ENCODE assay signal across 30 mouse cellular contexts in genomic region chr3:83007557-83007956, GRCm38 (mm10). TPM values are rescaled to one million over a fixed set of nuclear protein-coding genes. Genes with fewer than 3 reads are reported as not detected.
A peak's percentile ranks its signal among the peaks of the same experiment; 100 is the strongest.
DNase-seq lines count a peak whose midpoint lies in the region; ATAC-seq lines count a peak whose summit lies in the region.
"Had no signal": no experiment of that assay in that cellular context is flagged by ENCODE, and none has a peak within 500 bp of the region (broad histone marks: within the 10 kb centered on the region; RNA-seq: fewer than 3 reads in every experiment).

Fgg (plus strand) TSS chr3:83007724.

- WGBS in heart, embryonic 10.5 days, result 50% methylated on average over 7 of the region's 7 CpGs
- WGBS in liver, embryonic 12.5 days (ENCODE audit: insufficient replicate concordance), result 30% methylated on average over 7 of the region's 7 CpGs
- WGBS in stomach, embryonic 15.5 days, result 50% methylated on average over 7 of the region's 7 CpGs

- H3K4me1 ChIP-seq in heart, embryonic 10.5 days, result no peaks in the 10 kb centered on the region
- no peaks in the 10 kb centered on the region for H3K4me1 ChIP-seq in liver, embryonic 12.5 days
- no peaks in the 10 kb centered on the region for H3K4me1 ChIP-seq in stomach, embryonic 15.5 days
- H3K4me1 ChIP-seq: embryonic facial prominence, embryonic 12.5 days; heart, embryonic 13.5 days; limb, embryonic 13.5 days; lung, embryonic 15.5 days; neural tube, embryonic 15.5 days had no signal

- no peaks in the 10 kb centered on the region for H3K36me3 ChIP-seq in heart, embryonic 10.5 days
- peaks cover 4% of the 10 kb centered on the region; the same call in 1 of the 2 replicates for H3K36me3 ChIP-seq in liver, embryonic 12.5 days
- H3K36me3 ChIP-seq in stomach, embryonic 15.5 days, result no peaks in the 10 kb centered on the region
- H3K36me3 ChIP-seq: embryonic facial prominence, embryonic 12.5 days; heart, embryonic 13.5 days; limb, embryonic 13.5 days; lung, embryonic 15.5 days; neural tube, embryonic 15.5 days had no signal

- peak within 1 kb of the TSS; percentile 42 for H3K4me2 ChIP-seq in liver, embryonic 12.5 days
- no peak within 1 kb of the TSS for H3K4me2 ChIP-seq in stomach, embryonic 15.5 days
- H3K4me2 ChIP-seq: embryonic facial prominence, embryonic 12.5 days; heart, embryonic 13.5 days; hindbrain, embryonic 14.5 days; limb, embryonic 13.5 days; lung, embryonic 15.5 days; neural tube, embryonic 15.5 days had no signal

- intact Hi-C loops in heart, postnatal 10 days (cut with DNase I), result no loop called here

- no peaks in the 10 kb centered on the region for H3K9me3 ChIP-seq in heart, embryonic 10.5 days
- no peaks in the 10 kb centered on the region for H3K9me3 ChIP-seq in liver, embryonic 12.5 days (replicated peaks)
- H3K9me3 ChIP-seq in stomach, embryonic 15.5 days, result no peaks in the 10 kb centered on the region
- H3K9me3 ChIP-seq: embryonic facial prominence, embryonic 12.5 days; heart, embryonic 13.5 days; limb, embryonic 13.5 days; lung, embryonic 15.5 days; neural tube, embryonic 15.5 days had no signal

- H3K4me3 ChIP-seq in heart, embryonic 10.5 days, result no peak within 1 kb of the TSS
- H3K4me3 ChIP-seq in liver, embryonic 12.5 days, result peak within 1 kb of the TSS; percentile 13
- H3K4me3 ChIP-seq in stomach, embryonic 15.5 days (replicated peaks), result no peak within 1 kb of the TSS
- H3K4me3 ChIP-seq: embryonic facial prominence, embryonic 12.5 days; heart, embryonic 13.5 days; layer of hippocampus, adult 2 months; limb, embryonic 13.5 days; lung, embryonic 15.5 days; neural tube, embryonic 15.5 days had no signal

- H3K27ac ChIP-seq in heart, embryonic 10.5 days, result no peak within 1 kb of the TSS
- H3K27ac ChIP-seq in liver, embryonic 12.5 days, result 0 out of 2 replicates have a peak within 1 kb of the TSS, but pooled peaks have one; percentile 42
- no peak within 1 kb of the TSS for H3K27ac ChIP-seq in stomach, embryonic 15.5 days
- H3K27ac ChIP-seq: embryonic facial prominence, embryonic 12.5 days; heart, embryonic 13.5 days; hindbrain, embryonic 14.5 days; layer of hippocampus, adult 2 months; limb, embryonic 13.5 days; lung, embryonic 15.5 days; neural tube, embryonic 15.5 days had no signal

- ATAC-seq in liver, embryonic 12.5 days, result peak; percentile 73
- ATAC-seq in stomach, embryonic 15.5 days (ENCODE audit: insufficient read depth, low FRiP score, low read depth), result peak; percentile 70; the same call in 1 of the 2 replicates
- no peak for ATAC-seq in megakaryocyte, adult 5-6 weeks (ENCODE audit: poor library complexity, severe bottlenecking)
- no peak for ATAC-seq in monocyte, adult 5-6 weeks (replicated peaks; ENCODE audit: insufficient number of reproducible peaks, low FRiP score, low TSS enrichment, poor library complexity, severe bottlenecking)
- ATAC-seq: forebrain, embryonic 14.5 days; inflammation-experienced regulatory T-cells, adult 6 months had no signal

- no peaks in the 10 kb centered on the region; the same call in 1 of the 2 replicates for H3K27me3 ChIP-seq in heart, embryonic 10.5 days (ENCODE audit: insufficient read depth, poor library complexity, severe bottlenecking)
- no peaks in the 10 kb centered on the region for H3K27me3 ChIP-seq in liver, embryonic 12.5 days (replicated peaks)
- H3K27me3 ChIP-seq in stomach, embryonic 15.5 days (replicated peaks), result no peaks in the 10 kb centered on the region
- H3K27me3 ChIP-seq: embryonic facial prominence, embryonic 12.5 days; heart, embryonic 13.5 days; limb, embryonic 13.5 days; lung, embryonic 15.5 days; neural tube, embryonic 15.5 days had no signal

- DNase-seq in heart, embryonic 10.5 days (ENCODE audit: low spot score), result no peak
- no peak for DNase-seq in heart, postnatal 10 days
- peak; percentile 63 for DNase-seq in liver
- no peak for DNase-seq in frontal cortex, adult 2 months (ENCODE audit: extremely low spot score in 1 of 2, low spot score in 1 of 2)
- DNase-seq: cerebellum, adult 18-20 months; cerebellum, postnatal 14 days; gastrocnemius, postnatal 10 days; kidney, adult 8-10 months; kidney, postnatal 25 days; lung, postnatal 4 days; right cerebral cortex, adult 18-20 months had no signal

- H3K9ac ChIP-seq in liver, embryonic 12.5 days, result no peak within 1 kb of the TSS
- H3K9ac ChIP-seq in stomach, embryonic 15.5 days, result no peak within 1 kb of the TSS
- H3K9ac ChIP-seq: embryonic facial prominence, embryonic 12.5 days; heart, embryonic 13.5 days; hindbrain, embryonic 14.5 days; limb, embryonic 13.5 days; lung, embryonic 15.5 days; neural tube, embryonic 15.5 days had no signal

RNA-seq across cellular contexts. Expression of gene Fgg, which starts in this region (rescaled TPM):
- polyA plus RNA-seq in heart, embryonic 10.5 days (2016; fragmentation: Nextera tagmentation; extraction: Ambion mirVana), result 0.70 and 40.7 TPM in 2 replicates
- total RNA-seq in heart, postnatal 10 days (2021), result not detected
- polyA plus RNA-seq in liver, embryonic 12.5 days (2016; fragmentation: Nextera tagmentation; extraction: Ambion mirVana), result 170 and 179 TPM in 2 replicates
- 12.7 and 40.6 TPM in 2 replicates for polyA plus RNA-seq in stomach, embryonic 15.5 days (2015; fragmentation: Nextera tagmentation; extraction: Ambion mirVana)
- 0.44 TPM in 1 of 2 replicates, not detected in the other for polyA plus RNA-seq in frontal cortex, adult 2 months (2012; rRNA removed)
- not detected in 2 replicates for total RNA-seq in megakaryocyte, adult 5-6 weeks (2015)
- total RNA-seq in megakaryocyte, adult 5-6 weeks (2017), result not detected in 2 replicates
- not detected in 3 replicates for total RNA-seq in monocyte, adult 5-6 weeks (2017)
- total RNA-seq: granulocyte monocyte progenitor cell, adult 5-6 weeks; heart, postnatal 25 days; layer of hippocampus, postnatal 25 days; left cerebral cortex, postnatal 14 days; midbrain, postnatal 0 days had no signal
- polyA plus RNA-seq: C2C12; forebrain, embryonic 14.5 days; hindbrain, embryonic 14.5 days; inflammation-experienced regulatory T-cells, adult 6 months; neural tube, embryonic 15.5 days had no signal

Comparison
In these comparisons a context has a peak if more than half of its experiments do, and no peak if none do; other contexts are left out.
1. ATAC-seq: peak in liver, embryonic 12.5 days (single experiment) and stomach, embryonic 15.5 days (single experiment); none in megakaryocyte, adult 5-6 weeks (single experiment) and monocyte, adult 5-6 weeks (single experiment).